Mouse (Mus musculus): ENCODE measurements around the gene Mgat5b.

DNA sequence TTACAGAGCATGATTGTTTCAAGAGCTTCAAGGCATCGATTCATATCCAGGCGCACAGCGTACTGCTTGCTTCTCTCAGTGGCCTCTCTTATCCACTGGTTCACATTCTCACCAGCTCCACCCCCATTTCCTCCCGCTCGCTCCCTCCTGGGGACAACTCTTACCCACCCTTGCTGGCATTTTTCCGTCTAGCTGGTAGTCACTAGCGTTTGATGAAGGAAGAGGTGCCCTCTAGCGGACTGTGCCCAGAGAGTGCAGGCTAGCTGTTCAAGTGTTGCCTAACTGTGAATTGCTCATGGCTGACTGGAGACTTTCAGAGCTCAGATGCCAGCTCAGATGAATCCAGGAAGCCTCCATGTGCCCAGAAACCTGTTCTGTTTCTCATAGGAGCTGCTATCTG, 99.7 kb downstream of the Mgat5b start:
- peak; percentile 71; the same call in 1 of the 2 replicates for TF ChIP-seq CTCF (IDR thresholded peaks at IDR 0.05; ENCODE audit: borderline replicate concordance, control insufficient read depth, extremely low read depth, insufficient read depth, low read length, poor library complexity)
- TF ChIP-seq POLR2A (IDR thresholded peaks at IDR 0.05; ENCODE audit: control insufficient read depth, extremely low read depth, insufficient read depth, low read length, poor library complexity) = no peak
